Mouse (Mus musculus): ENCODE measurements around the gene Olfr1271.
"Not testable (repeated sequence)": the region's sequence is repeated elsewhere in the genome, so short reads cannot be mapped to it uniquely, and the experiment has no call there.

Olfr1271 gene

GRCm38 (mm10) chr2:90270932-90271331 lies at the start of gene Olfr1271:
Olfr1271 (minus strand) TSS chr2:90271032.
- DNase-seq (ENCODE audit: low spot score in 2 of 2): no peak

GRCm38 (mm10) chr2:90292741-90293140 lies 21.9 kb upstream of the Olfr1271 start, which contains the start of gene Olfr1272:
Olfr1272 (minus strand) TSS chr2:90292841.
- no peak for DNase-seq (ENCODE audit: low spot score in 2 of 2)

- DNase-seq (ENCODE audit: low spot score in 2 of 2): no peak
Measured at GRCm38 (mm10) chr2:90257492-90257891, 13.3 kb downstream of the Olfr1271 start, which contains the start of gene Olfr142. Olfr142 (minus strand) TSS chr2:90257592.

GRCm38 (mm10) chr2:90224393-90224792 lies 46.4 kb downstream of the Olfr1271 start, which contains the start of gene Olfr1506:
Olfr1506 (minus strand) TSS chr2:90224493.
- not testable (repeated sequence) for DNase-seq (ENCODE audit: low spot score in 2 of 2)

Data from cerebellum, postnatal 4 days (tissue).